Mouse (Mus musculus): ENCODE measurements around the gene Rnf133. TPM values are rescaled to one million over a fixed set of nuclear protein-coding genes. Genes with fewer than 3 reads are reported as not detected.

Rnf133 gene
- not detected in 2 replicates for polyA plus RNA-seq (2012; ENCODE audit: low replicate concordance)

GRCm38 (mm10) chr6:23650205-23650604, at the start of gene Rnf133:
Rnf133 (minus strand) TSS chr6:23650305.

GRCm38 (mm10) chr6:23655036-23655435, 4.9 kb upstream of the Rnf133 start, which contains the start of gene Rnf148:
Rnf148 (minus strand) TSS chr6:23655136.

Other genes with a start within 250 kb of the Rnf133 start
- not detected in 2 replicates for gene Rnf148, start 4.8 kb upstream of the Rnf133 start, polyA plus RNA-seq (2012; ENCODE audit: low replicate concordance)
- gene Cadps2, start 189.1 kb upstream of the Rnf133 start, polyA plus RNA-seq (2012; ENCODE audit: low replicate concordance), result 0.14 and 0.21 TPM in 2 replicates

All from leukemia stem cell, adult 10-12 weeks (primary cell).